Mouse (Mus musculus): ENCODE results near the gene Msrb1. TPM values are rescaled to one million over a fixed set of nuclear protein-coding genes. Genes with fewer than 3 reads are reported as not detected.

The Msrb1 gene
- total RNA-seq, 2 experiments from 2014 or later, result 34.9 to 37.2 TPM

Other genes with a start within 250 kb of the Msrb1 start
- 100 to 1,000 TPM; 123 to 129 TPM for gene Caskin1, start 248.0 kb upstream of the Msrb1 start, total RNA-seq (2021)
- gene Traf7, start 208.7 kb upstream of the Msrb1 start, total RNA-seq (2021), result 10 to 100 TPM; 64.2 to 83.9 TPM
- 10 to 100 TPM; 45.8 to 50.0 TPM for gene Rab26, start 202.4 kb upstream of the Msrb1 start, total RNA-seq (2021)
- gene Pkd1, start 186.8 kb upstream of the Msrb1 start, total RNA-seq (2021), result 10 to 100 TPM; 67.5 to 71.2 TPM
- 100 to 1,000 TPM; 136 to 153 TPM for gene Tsc2, start 104.0 kb upstream of the Msrb1 start, total RNA-seq (2021)
- gene Nthl1, start 104.0 kb upstream of the Msrb1 start, total RNA-seq (2021), result 1 to 10 TPM; 4.1 to 7.4 TPM
- 10 to 100 TPM; 47.3 to 52.7 TPM for gene Slc9a3r2, start 86.3 kb upstream of the Msrb1 start, total RNA-seq (2021)
- gene Npw, start 78.2 kb upstream of the Msrb1 start, total RNA-seq (2021), result 1 to 10 TPM; 2.1 TPM
- 10 to 100 TPM; 41.4 to 45.5 TPM for gene Zfp598, start 67.0 kb upstream of the Msrb1 start, total RNA-seq (2021)
- gene Syngr3, start 46.7 kb upstream of the Msrb1 start, total RNA-seq (2021), result 100 to 1,000 TPM; 191 to 195 TPM
- 10 to 100 TPM; 20.6 to 23.9 TPM for gene Gfer, start 40.5 kb upstream of the Msrb1 start, total RNA-seq (2021)
- gene Noxo1, start 40.4 kb upstream of the Msrb1 start, total RNA-seq (2021), result 1 to 10 TPM; 1.9 to 2.1 TPM
- 10 to 100 TPM; 28.5 to 30.5 TPM for gene Tbl3, start 29.0 kb upstream of the Msrb1 start, total RNA-seq (2021)
- gene Rnf151, start 18.6 kb upstream of the Msrb1 start, total RNA-seq (2021), result under 1 TPM in 1 of 2 experiments, not detected in 1; 0.56 TPM
- 100 to 1,000 TPM; 268 to 301 TPM for gene Rps2, start 18.5 kb upstream of the Msrb1 start, total RNA-seq (2021)
- 100 to 1,000 TPM; 220 to 246 TPM for gene Ndufb10, start 12.2 kb upstream of the Msrb1 start, total RNA-seq (2021)
- under 1 TPM; 0.40 to 0.65 TPM for gene Rpl3l, start 8.8 kb upstream of the Msrb1 start, total RNA-seq (2021)
- 1 to 10 TPM in 1 of 2 experiments, under 1 TPM in 1; 0.30 to 1.0 TPM for gene Hs3st6, start 16.3 kb downstream of the Msrb1 start, total RNA-seq (2021)
- gene Meiob, start 67.6 kb downstream of the Msrb1 start, total RNA-seq (2021), result not detected
- gene Hagh, start 103.5 kb downstream of the Msrb1 start, total RNA-seq (2021), result 100 to 1,000 TPM; 136 to 146 TPM
- 10 to 100 TPM; 17.6 to 21.5 TPM for gene Fahd1, start 113.7 kb downstream of the Msrb1 start, total RNA-seq (2021)
- gene Igfals, start 129.4 kb downstream of the Msrb1 start, total RNA-seq (2021), result not detected
- gene Nubp2, start 149.7 kb downstream of the Msrb1 start, total RNA-seq (2021), result 10 to 100 TPM; 30.4 to 31.0 TPM
- 10 to 100 TPM; 60.3 to 60.7 TPM for gene Spsb3, start 150.0 kb downstream of the Msrb1 start, total RNA-seq (2021)
- 10 to 100 TPM; 47.5 to 51.1 TPM for gene Eme2, start 158.4 kb downstream of the Msrb1 start, total RNA-seq (2021)
- gene Mrps34, start 158.5 kb downstream of the Msrb1 start, total RNA-seq (2021), result 10 to 100 TPM; 69.0 to 72.9 TPM
- gene Nme3, start 159.9 kb downstream of the Msrb1 start, total RNA-seq (2021), result 10 to 100 TPM; 51.8 to 54.1 TPM
- 100 to 1,000 TPM; 383 to 387 TPM for gene Mapk8ip3, start 200.3 kb downstream of the Msrb1 start, total RNA-seq (2021)
- 1 to 10 TPM; 4.9 to 5.2 TPM for gene Jpt2, start 224.0 kb downstream of the Msrb1 start, total RNA-seq (2021)

Measured in left cerebral cortex, adult 18-20 months (tissue).